Mouse (Mus musculus): Measurements from ENCODE around the gene Mmp21.

DNA sequence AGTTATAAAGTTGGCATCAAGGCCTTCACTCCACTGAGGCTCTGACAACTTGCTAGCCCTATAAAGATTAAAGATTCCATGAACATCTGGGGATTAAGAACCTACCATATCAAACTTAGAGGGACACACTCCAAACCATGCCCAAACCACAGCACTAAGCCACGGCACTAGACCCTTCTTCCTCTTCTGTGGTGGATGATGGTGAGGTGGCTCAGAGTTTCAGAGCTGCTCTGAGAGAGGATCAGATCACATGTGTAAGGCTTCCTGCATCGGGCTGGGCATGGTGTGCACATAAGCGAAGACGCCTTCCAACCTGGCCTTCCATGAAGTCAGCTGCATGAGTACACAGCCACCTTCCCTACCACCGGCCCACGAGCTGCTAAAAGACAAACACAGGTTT lies 4.8 kb upstream of the Mmp21 start:
- TF ChIP-seq CTCF (IDR thresholded peaks at IDR 0.05; ENCODE audit: insufficient read depth, low read depth, low read length) (no peak), POLR2A (IDR thresholded peaks at IDR 0.05; ENCODE audit: insufficient read depth, low read depth, low read length) (no peak)
